Mouse (Mus musculus) ES-Bruce4 (cell line): ENCODE data around the gene Mocs3. TPM values are rescaled to one million over a fixed set of nuclear protein-coding genes. Genes with fewer than 3 reads are reported as not detected.

Experiments used
- H3K27ac ChIP-seq: 2 replicates; pipeline ENCODE4 v1.5.1; 2012; ENCODE audit warnings: low read length, inconsistent platforms; ENCODE audit not compliant: insufficient read depth
- H3K27me3 ChIP-seq: 2 replicates; pipeline ENCODE4 v1.6.1; 2012; ENCODE audit warnings: mild to moderate bottlenecking, low read length, inconsistent platforms; ENCODE audit not compliant: control insufficient read depth, poor library complexity, insufficient read depth, severe bottlenecking
- H3K36me3 ChIP-seq: 2 replicates; pipeline ENCODE4 v1.6.1; 2012; ENCODE audit warnings: inconsistent platforms, mild to moderate bottlenecking, low read length, moderate library complexity; ENCODE audit not compliant: control insufficient read depth, poor library complexity, insufficient read depth, severe bottlenecking
- H3K4me1 ChIP-seq: one replicate; pipeline ENCODE4 v1.8.1; 2011; ENCODE audit warnings: low read length; ENCODE audit not compliant: control insufficient read depth, insufficient read depth
- H3K4me3 ChIP-seq: 2 replicates; pipeline ENCODE4 v1.5.1; 2011; ENCODE audit warnings: low read depth, mild to moderate bottlenecking, low read length
- H3K9ac ChIP-seq: 2 replicates; pipeline ENCODE4 v1.6.1; 2012; ENCODE audit warnings: low read depth, mild to moderate bottlenecking, inconsistent platforms; ENCODE audit not compliant: poor library complexity, severe bottlenecking
- H3K9me3 ChIP-seq: replicated peaks from 2 replicates; pipeline ENCODE4 v1.6.1; 2012; ENCODE audit warnings: mild to moderate bottlenecking, low read length, inconsistent platforms; ENCODE audit not compliant: control insufficient read depth, poor library complexity, insufficient read depth, severe bottlenecking
- CTCF ChIP-seq: IDR thresholded peaks from one replicate; pipeline ENCODE4 v1.8.1; 2011; ENCODE audit warnings: low read depth, low read length
- EP300 ChIP-seq: IDR thresholded peaks from 2 replicates; pipeline ENCODE4 v1.6.1; 2011; ENCODE audit warnings: low read depth, low read length; ENCODE audit not compliant: insufficient read depth
- POLR2A ChIP-seq: IDR thresholded peaks from one replicate; pipeline ENCODE4 v1.8.1; 2011; ENCODE audit warnings: low read length; ENCODE audit not compliant: insufficient read depth
- polyA plus RNA-seq: library from polyadenylated mRNA; stranded (reverse); fragments of >200 nt; gene quantifications from 2 replicates; pipeline ENCODE4 v1.2.4, GENCODE M21; 2011; ENCODE audit warnings: low read depth; ENCODE audit not compliant: missing spikeins, insufficient read depth, insufficient read length

Mocs3 gene
- polyA plus RNA-seq, 1 experiment = 3.2 TPM

- H3K27me3 ChIP-seq = no peaks in the 10 kb centered on the region
- TF ChIP-seq POLR2A (no peak), EP300 (no peak), CTCF (no peak)
- no peak overlapping the region for H3K27ac ChIP-seq
- H3K36me3 ChIP-seq = no peaks in the 10 kb centered on the region
- no peak overlapping the region for H3K9ac ChIP-seq
- H3K4me3 ChIP-seq = no peak overlapping the region
- H3K9me3 ChIP-seq = no peaks in the 10 kb centered on the region
- no peaks in the 10 kb centered on the region for H3K4me1 ChIP-seq
These were observed 17.9 kb downstream of the Mocs3 start for GRCm38 (mm10) chr2:168248167-168248855.

DNA sequence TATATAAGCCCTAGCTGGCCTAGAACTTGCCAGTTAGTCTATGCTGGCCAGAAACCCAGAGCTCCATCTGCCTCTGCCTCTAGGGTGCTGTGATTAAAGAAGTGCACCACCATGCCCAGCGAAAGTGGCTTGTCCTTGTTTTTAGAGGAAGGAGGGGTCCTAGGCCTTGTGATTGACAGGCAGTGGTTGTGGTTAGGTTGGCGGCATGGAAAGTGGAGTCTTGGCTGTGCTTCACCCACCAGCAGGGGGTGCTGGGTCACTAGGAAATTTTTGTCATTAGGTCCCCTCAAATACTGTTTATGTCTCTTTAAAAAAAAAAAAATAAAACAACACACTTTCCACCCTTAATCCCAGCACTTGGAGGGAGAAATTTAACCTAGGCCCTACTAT, 18.4 kb downstream of the Mocs3 start:
- Histone ChIP-seq H3K36me3 (no peaks in the 10 kb centered on the region), H3K9me3 (no peaks in the 10 kb centered on the region), H3K27ac (no peak overlapping the region), H3K9ac (no peak overlapping the region), H3K4me1 (peaks cover under 1% of the 10 kb centered on the region), H3K27me3 (no peaks in the 10 kb centered on the region), H3K4me3 (no peak overlapping the region)
- TF ChIP-seq POLR2A (no peak), CTCF (peak; percentile 59)

DNA sequence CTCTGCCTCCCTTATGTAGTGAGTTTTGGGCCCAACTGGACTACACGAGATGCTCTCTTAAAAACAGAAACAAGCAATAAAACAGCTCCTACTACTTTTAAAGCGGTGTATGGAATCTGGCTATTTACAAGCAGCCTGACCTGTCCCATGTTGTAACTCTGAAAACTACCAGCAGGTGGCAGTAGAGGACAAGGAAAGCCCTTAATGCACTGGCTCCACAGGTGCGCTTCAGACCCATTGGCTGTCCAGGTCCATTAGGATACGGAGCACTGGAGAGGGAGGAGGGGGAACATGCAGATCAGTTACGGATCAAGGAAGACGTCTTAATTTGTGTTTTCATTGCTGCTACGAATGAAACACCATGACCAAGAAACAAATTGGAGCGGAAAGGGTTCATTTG, 19.8 kb downstream of the Mocs3 start:
- Histone ChIP-seq H3K27ac (no peak overlapping the region), H3K36me3 (no peaks in the 10 kb centered on the region), H3K27me3 (no peaks in the 10 kb centered on the region), H3K9me3 (no peaks in the 10 kb centered on the region), H3K4me3 (no peak overlapping the region), H3K9ac (no peak overlapping the region), H3K4me1 (peaks cover 2% of the 10 kb centered on the region)
- TF ChIP-seq CTCF (peak; percentile 88), EP300 (no peak)

- Histone ChIP-seq H3K4me3 (peak overlapping the region; percentile 66), H3K9me3 (no peaks in the 10 kb centered on the region), H3K9ac (no peak overlapping the region), H3K27ac (no peak overlapping the region), H3K4me1 (peaks cover 2% of the 10 kb centered on the region), H3K27me3 (no peaks in the 10 kb centered on the region), H3K36me3 (no peaks in the 10 kb centered on the region)
- TF ChIP-seq CTCF = peak; percentile 79
- TF ChIP-seq POLR2A = no peak
These were observed 22.3 kb downstream of the Mocs3 start for GRCm38 (mm10) chr2:168252639-168253292.

DNA sequence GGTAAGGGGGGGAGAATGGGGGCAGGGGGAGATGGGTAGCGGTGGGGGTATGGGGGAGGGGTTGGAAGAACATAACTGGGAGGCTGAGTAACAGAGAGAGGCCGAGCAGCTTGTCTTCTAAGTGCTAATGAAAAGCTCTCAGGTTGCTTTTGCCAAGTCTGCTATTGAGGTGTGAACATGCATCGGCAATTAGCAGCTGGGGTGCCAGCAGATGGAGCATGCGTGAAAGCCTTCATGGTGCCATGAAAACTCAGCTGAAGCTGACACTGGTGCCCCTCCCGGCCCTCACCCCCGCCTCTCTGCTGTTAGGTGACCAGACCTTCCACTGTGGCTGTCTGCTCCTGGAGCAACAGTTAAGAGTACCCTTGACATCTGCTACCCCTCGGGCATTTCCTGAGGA, 23.4 kb downstream of the Mocs3 start:
- H3K9ac ChIP-seq = no peak overlapping the region
- peaks cover 2% of the 10 kb centered on the region for H3K4me1 ChIP-seq
- no peak overlapping the region for H3K27ac ChIP-seq
- TF ChIP-seq CTCF = no peak
- no peak for TF ChIP-seq EP300
- no peak overlapping the region for H3K4me3 ChIP-seq
- H3K36me3 ChIP-seq = no peaks in the 10 kb centered on the region
- no peaks in the 10 kb centered on the region for H3K9me3 ChIP-seq
- H3K27me3 ChIP-seq = no peaks in the 10 kb centered on the region

DNA sequence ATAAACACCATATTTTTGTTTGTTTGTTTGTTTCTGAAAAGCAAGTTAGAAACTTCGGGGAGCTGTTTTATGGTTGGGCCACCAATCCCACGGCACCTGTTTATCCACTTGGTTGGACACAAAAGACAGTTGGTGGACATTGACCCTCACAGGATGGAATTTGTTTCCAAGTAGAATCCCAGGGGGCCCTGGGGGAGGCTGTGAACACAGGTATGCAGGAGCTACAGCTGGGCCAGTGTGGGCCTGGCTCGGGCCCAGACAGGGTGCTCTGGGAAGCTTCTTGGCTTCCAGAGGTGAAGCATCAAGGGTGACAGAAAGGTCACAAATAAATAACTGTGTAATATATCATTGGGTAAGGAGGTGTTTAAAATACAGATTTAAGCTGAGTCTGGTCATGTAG, 26.1 kb downstream of the Mocs3 start:
- Histone ChIP-seq H3K9ac (no peak overlapping the region), H3K27ac (no peak overlapping the region), H3K4me1 (peaks cover 2% of the 10 kb centered on the region), H3K4me3 (no peak overlapping the region), H3K27me3 (no peaks in the 10 kb centered on the region), H3K36me3 (no peaks in the 10 kb centered on the region), H3K9me3 (no peaks in the 10 kb centered on the region)
- TF ChIP-seq CTCF (no peak), POLR2A (no peak), EP300 (no peak)
